Mouse (Mus musculus) limb, embryonic 14.5 days (tissue): ENCODE measurements around the gene 3110001I22Rik. TPM values are rescaled to one million over a fixed set of nuclear protein-coding genes. Genes with fewer than 3 reads are reported as not detected.
A peak's percentile ranks its signal among the peaks of the same experiment; 100 is the strongest.
"Not testable (repeated sequence)": the region's sequence is repeated elsewhere in the genome, so short reads cannot be mapped to it uniquely, and the experiment has no call there.

Source experiments
- ATAC-seq: fragments of 200-750 bp; cut with Nextera tagmentation; 2 replicates; pipeline ENCODE4 v1.8.0; 2017; ENCODE audit warnings: low read depth, moderate number of reproducible peaks, moderate TSS enrichment; ENCODE audit not compliant: low FRiP score
- DNase-seq: peaks from one replicate; pipeline ENCODE4 v3.0.0-alpha.2; 2015; ENCODE audit warnings: low spot score
- H3K27ac ChIP-seq: fragments of 300-500 bp; sonication (generic); replicated peaks from 2 replicates; pipeline ENCODE4 v1.5.1; 2014; ENCODE audit warnings: low read depth, mild to moderate bottlenecking, low read length, moderate library complexity, mixed read lengths
- H3K27me3 ChIP-seq: fragments of 300-500 bp; sonication (generic); 2 replicates; pipeline ENCODE4 v1.6.1; 2014; ENCODE audit warnings: low read length, mixed read lengths; ENCODE audit not compliant: control insufficient read depth, insufficient read depth
- H3K36me3 ChIP-seq: fragments of 300-500 bp; sonication (generic); 2 replicates; pipeline ENCODE4 v1.6.1; 2014; ENCODE audit warnings: mild to moderate bottlenecking, low read length, moderate library complexity, mixed read lengths; ENCODE audit not compliant: control insufficient read depth, insufficient read depth
- H3K4me1 ChIP-seq: fragments of 300-500 bp; sonication (generic); 2 replicates; pipeline ENCODE4 v1.6.1; 2014; ENCODE audit warnings: antibody characterized with exemption, low read length, mixed read lengths; ENCODE audit not compliant: control insufficient read depth, insufficient read depth
- H3K4me2 ChIP-seq: fragments of 300-500 bp; sonication (generic); replicated peaks from 2 replicates; pipeline ENCODE4 v1.6.1; 2014; ENCODE audit warnings: low read depth, mild to moderate bottlenecking, low read length, moderate library complexity; ENCODE audit not compliant: severe bottlenecking
- H3K4me3 ChIP-seq: fragments of 300-500 bp; sonication (generic); replicated peaks from 2 replicates; pipeline ENCODE4 v1.5.1; 2014; ENCODE audit warnings: low read length
- H3K9ac ChIP-seq: fragments of 300-500 bp; sonication (generic); 2 replicates; pipeline ENCODE4 v1.6.1; 2014; ENCODE audit warnings: mild to moderate bottlenecking, low read depth, low read length, moderate library complexity; ENCODE audit not compliant: severe bottlenecking
- H3K9me3 ChIP-seq: fragments of 300-500 bp; sonication (generic); 2 replicates; pipeline ENCODE4 v1.6.1; 2016; ENCODE audit warnings: low read length; ENCODE audit not compliant: control insufficient read depth
- POLR2A ChIP-seq: fragments of 200-500 bp; IDR thresholded peaks from 2 replicates; pipeline ENCODE4 v1.8.0; 2012; ENCODE audit warnings: inconsistent platforms, mild to moderate bottlenecking, moderate library complexity, borderline replicate concordance; ENCODE audit not compliant: insufficient read depth, insufficient read length; ENCODE audit errors: extremely low read depth
- WGBS: fragments of 180-500 bp; shearing (Covaris S2); extraction: QIAGEN DNeasy Blood & Tissue Kit; methylation state at CpG from one replicate; pipeline ENCODE4 v1.1.7; 2014; 5-methylcytosine and 5-hydroxymethylcytosine counted together
- polyA plus RNA-seq, 2 experiments: library from polyadenylated mRNA; depleted of rRNA in 1 of 2; stranded (reverse) in 1 of 2; unstranded in 1 of 2; fragments of >200 nt; fragmentation: Nextera tagmentation in 1 of 2; extraction: Ambion mirVana in 1 of 2; gene quantifications; 2 replicates each; pipeline versions ENCODE4 v1.2.1 to v1.2.3; 2012 to 2014

Gene 3110001I22Rik
- polyA plus RNA-seq (2012; rRNA removed) (2.8 and 4.3 TPM in 2 replicates), polyA plus RNA-seq (2014; fragmentation: Nextera tagmentation; extraction: Ambion mirVana) (5.2 and 5.9 TPM in 2 replicates)

DNA sequence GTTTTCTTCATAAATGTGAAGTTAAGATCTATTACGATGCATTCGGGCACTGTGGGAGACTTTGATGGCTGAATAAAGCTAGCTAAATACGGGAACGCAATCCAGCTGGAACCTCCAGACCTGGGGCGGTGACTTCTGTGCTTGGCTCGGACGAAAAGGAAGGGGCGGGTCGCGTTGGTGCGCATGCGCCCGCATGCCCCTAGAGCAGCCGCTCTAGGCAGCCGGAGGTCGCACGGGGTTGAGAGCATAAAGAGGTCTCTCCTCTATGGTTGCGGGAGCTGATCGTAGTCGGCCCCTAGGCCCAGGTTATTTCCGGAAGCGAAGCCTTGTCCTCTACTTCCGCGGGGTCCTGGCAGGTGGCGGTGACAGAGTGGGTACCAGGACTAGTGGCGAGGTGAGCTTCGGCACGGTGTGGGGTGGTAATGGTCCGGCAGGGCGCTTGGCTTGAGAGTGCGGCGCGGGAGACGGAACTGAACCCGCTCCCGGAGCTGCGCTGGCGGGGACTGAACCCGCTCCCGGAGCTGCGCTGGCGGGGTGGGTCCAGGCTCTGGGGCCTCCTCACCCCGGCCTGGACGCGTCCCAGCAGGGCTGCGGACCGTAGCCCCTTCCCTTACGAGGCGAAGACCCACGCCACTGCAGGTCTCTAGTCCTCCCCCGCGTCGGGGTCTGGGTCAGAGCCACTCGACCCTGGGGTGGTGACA is at the start of gene 3110001I22Rik, which contains the start of gene Bfar:
3110001I22Rik (plus strand) TSS at position 245 of the 701 bp plus-strand sequence.
Bfar (plus strand) TSS at position 174 of the 701 bp plus-strand sequence.
- peak within 1 kb of the TSS; percentile 77 for H3K27ac ChIP-seq

DNA sequence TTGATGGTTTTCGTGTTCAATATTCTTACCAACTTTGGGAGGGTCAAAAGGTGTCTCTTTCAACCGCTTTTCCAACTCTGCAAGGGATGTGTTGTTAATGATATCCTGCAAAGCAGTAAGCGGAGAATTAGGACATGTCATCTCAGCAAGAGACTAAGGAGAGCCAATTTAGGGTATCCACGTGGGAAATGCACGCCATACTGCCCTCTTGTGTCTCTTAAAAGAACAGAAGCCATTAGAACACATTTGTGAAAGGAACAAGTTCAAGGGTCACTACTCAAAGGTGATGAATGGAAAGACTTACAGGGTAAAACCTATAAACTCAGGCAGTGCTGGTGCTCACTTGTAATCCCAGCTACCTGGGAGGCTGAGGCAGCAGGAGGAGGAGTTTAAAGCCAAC is 43.4 kb upstream of the 3110001I22Rik start:
- WGBS = 49% methylated on average over 5 of the region's 5 CpGs
- Histone ChIP-seq H3K36me3 (peaks cover 62% of the 10 kb centered on the region), H3K4me2 (no peak overlapping the region), H3K4me1 (no peaks in the 10 kb centered on the region), H3K27me3 (no peaks in the 10 kb centered on the region), H3K27ac (no peak overlapping the region), H3K4me3 (no peak overlapping the region), H3K9ac (no peak overlapping the region), H3K9me3 (no peaks in the 10 kb centered on the region)
- ATAC-seq (no peak), DNase-seq (peak; percentile 15)
- no peak for TF ChIP-seq POLR2A

More for the DNA sequence above, at the start of gene 3110001I22Rik, which contains the start of gene Bfar:
- H3K27me3 ChIP-seq = no peaks in the 10 kb centered on the region
- H3K4me2 ChIP-seq = peak within 1 kb of the TSS; percentile 53
- peaks cover 15% of the 10 kb centered on the region for H3K4me1 ChIP-seq
- peak; percentile 93 for ATAC-seq
- no peaks in the 10 kb centered on the region for H3K9me3 ChIP-seq
- 0 out of 2 replicates have a peak, but pooled peaks have one; percentile 77 for TF ChIP-seq POLR2A
- peak; percentile 96 for DNase-seq
- H3K9ac ChIP-seq = peak within 1 kb of the TSS; percentile 92
- peaks cover 7% of the 10 kb centered on the region for H3K36me3 ChIP-seq
- peak within 1 kb of the TSS; percentile 97 for H3K4me3 ChIP-seq
- under 1% methylated on average over 53 of the region's 54 CpGs for WGBS

DNA sequence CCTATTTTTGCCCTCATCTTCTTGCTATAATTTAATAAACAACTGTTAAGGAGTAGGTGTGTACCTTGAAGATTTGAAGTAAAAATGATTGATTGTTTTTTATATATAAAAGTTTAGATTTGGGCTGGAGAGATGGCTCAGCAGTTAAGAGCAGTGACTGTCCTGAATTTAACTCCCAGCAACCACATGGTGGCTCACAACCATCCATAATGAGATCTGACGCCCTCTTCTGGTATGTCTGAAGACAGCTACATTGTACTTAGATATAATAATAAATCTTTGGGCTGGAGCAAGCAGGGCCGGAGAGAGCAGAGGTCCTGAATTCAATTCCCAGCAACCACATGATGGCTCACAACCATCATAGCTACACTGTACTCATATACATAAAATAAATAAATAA is 33.5 kb upstream of the 3110001I22Rik start:
- not testable (repeated sequence) for H3K4me3 ChIP-seq, H3K9me3 ChIP-seq, H3K9ac ChIP-seq, H3K4me2 ChIP-seq, H3K27ac ChIP-seq, DNase-seq, H3K27me3 ChIP-seq, ATAC-seq, H3K4me1 ChIP-seq
- 47% methylated on average over 2 of the region's 2 CpGs for WGBS
- peaks cover 28% of the 10 kb centered on the region for H3K36me3 ChIP-seq

DNA sequence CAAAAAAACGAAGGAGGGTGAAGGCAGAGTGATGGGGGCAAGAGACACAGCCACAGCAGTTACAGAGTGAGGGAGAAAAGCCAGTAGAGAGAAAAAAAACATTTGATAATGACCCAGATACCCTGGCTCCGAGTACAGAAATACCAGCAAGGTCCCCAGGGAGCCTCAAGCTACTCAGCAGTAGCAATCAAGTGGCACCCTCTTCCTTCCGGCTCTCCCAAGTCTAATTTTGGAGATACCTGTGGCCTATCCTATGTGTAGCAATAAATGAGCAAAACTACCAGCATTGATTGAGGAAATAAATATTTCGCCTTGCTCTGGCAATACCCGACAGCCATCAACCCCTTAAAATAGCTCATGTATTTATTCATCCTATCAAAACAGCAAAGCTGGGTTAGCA is 32.2 kb upstream of the 3110001I22Rik start:
- WGBS = 86% methylated on average over 5 of the region's 5 CpGs
- peaks cover 25% of the 10 kb centered on the region for H3K36me3 ChIP-seq

DNA sequence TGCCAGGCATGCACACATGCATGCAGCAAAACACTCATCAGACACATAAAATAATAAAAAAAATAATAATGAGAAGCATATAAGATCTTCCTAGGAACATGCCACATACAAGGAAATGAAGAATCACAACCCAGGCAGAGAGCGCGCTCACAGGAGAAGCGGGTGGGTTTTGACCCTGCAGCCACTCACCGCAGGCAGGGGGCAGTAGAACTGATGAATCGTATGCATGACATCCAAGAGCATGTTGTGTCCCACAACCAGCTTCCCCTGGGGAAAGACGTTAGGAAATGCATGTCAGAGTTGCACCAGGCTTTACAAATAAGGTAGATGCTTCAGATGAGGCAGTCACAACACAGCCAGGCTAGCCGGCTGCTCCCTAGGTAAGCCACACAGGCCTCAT is 31.7 kb upstream of the 3110001I22Rik start:
- WGBS = 86% methylated on average over 7 of the region's 7 CpGs
- Histone ChIP-seq H3K4me1 (no peaks in the 10 kb centered on the region), H3K27me3 (no peaks in the 10 kb centered on the region), H3K27ac (no peak overlapping the region), H3K4me3 (no peak overlapping the region), H3K36me3 (peaks cover 25% of the 10 kb centered on the region), H3K9ac (no peak overlapping the region), H3K4me2 (no peak overlapping the region), H3K9me3 (no peaks in the 10 kb centered on the region)
- ATAC-seq = no peak
- DNase-seq = no peak
- TF ChIP-seq POLR2A = no peak

More for the DNA sequence above, 32.2 kb upstream of the 3110001I22Rik start:
- Histone ChIP-seq H3K27ac (no peak overlapping the region), H3K4me2 (no peak overlapping the region), H3K4me1 (no peaks in the 10 kb centered on the region), H3K4me3 (no peak overlapping the region), H3K9me3 (no peaks in the 10 kb centered on the region), H3K9ac (no peak overlapping the region), H3K27me3 (no peaks in the 10 kb centered on the region)
- ATAC-seq = no peak
- TF ChIP-seq POLR2A = no peak
- no peak for DNase-seq
